Mouse (Mus musculus) embryonic facial prominence, embryonic 10.5 days (tissue): ENCODE results near the gene Snrpn. TPM values are rescaled to one million over a fixed set of nuclear protein-coding genes. Genes with fewer than 3 reads are reported as not detected.
"Not testable (repeated sequence)": the region's sequence is repeated elsewhere in the genome, so short reads cannot be mapped to it uniquely, and the experiment has no call there.

Source experiments
- DNase-seq: peaks from one replicate; pipeline ENCODE4 v3.0.0-alpha.2; 2017; ENCODE audit warnings: low spot score
- H3K27ac ChIP-seq: fragments of 300-500 bp; sonication (generic); replicated peaks from 2 replicates; pipeline ENCODE4 v1.5.1; 2016; ENCODE audit warnings: mild to moderate bottlenecking
- H3K27me3 ChIP-seq: fragments of 300-500 bp; sonication (generic); replicated peaks from 2 replicates; pipeline ENCODE4 v1.6.1; 2016; ENCODE audit warnings: low read depth, mild to moderate bottlenecking; ENCODE audit not compliant: poor library complexity, severe bottlenecking
- H3K36me3 ChIP-seq: fragments of 300-500 bp; sonication (generic); replicated peaks from 2 replicates; pipeline ENCODE4 v1.6.1; 2016; ENCODE audit warnings: mild to moderate bottlenecking, moderate library complexity
- H3K4me1 ChIP-seq: fragments of 300-500 bp; sonication (generic); 2 replicates; pipeline ENCODE4 v1.6.1; 2016
- H3K4me3 ChIP-seq: fragments of 300-500 bp; sonication (generic); 2 replicates; pipeline ENCODE4 v1.5.1; 2016; ENCODE audit warnings: mild to moderate bottlenecking, moderate library complexity
- H3K9me3 ChIP-seq: fragments of 300-500 bp; sonication (generic); 2 replicates; pipeline ENCODE4 v1.6.1; 2016; ENCODE audit warnings: mild to moderate bottlenecking
- WGBS: fragments of 180-500 bp; shearing (Covaris S2); methylation state at CpG from one replicate; pipeline ENCODE4 v1.1.7; 2016; 5-methylcytosine and 5-hydroxymethylcytosine counted together
- polyA plus RNA-seq: library from polyadenylated mRNA; unstranded; fragments of >200 nt; fragmentation: Nextera tagmentation; extraction: Ambion mirVana; gene quantifications from 2 replicates; pipeline ENCODE4 v1.2.1, GENCODE M21; 2016

Snrpn gene
- polyA plus RNA-seq = 100 and 107 TPM in 2 replicates

GRCm38 (mm10) chr7:60139742-60140480, at the start of gene Snrpn:
Gene Snrpn, minus strand, starts transcription at chr7:60140219.
- no peaks in the 10 kb centered on the region for H3K27me3 ChIP-seq
- peaks cover 4% of the 10 kb centered on the region; the same call in 1 of the 2 replicates for H3K9me3 ChIP-seq
- no peaks in the 10 kb centered on the region for H3K4me1 ChIP-seq
- no peak for DNase-seq
- H3K4me3 ChIP-seq = no peak within 1 kb of the TSS
- no peak within 1 kb of the TSS for H3K27ac ChIP-seq
- WGBS = 66% methylated on average over 4 of the region's 4 CpGs
- H3K36me3 ChIP-seq = no peaks in the 10 kb centered on the region

- Histone ChIP-seq H3K27ac (no peak overlapping the region), H3K4me3 (no peak overlapping the region), H3K27me3 (no peaks in the 10 kb centered on the region), H3K4me1 (no peaks in the 10 kb centered on the region), H3K9me3 (peaks cover 10% of the 10 kb centered on the region), H3K36me3 (no peaks in the 10 kb centered on the region)
- WGBS = 71% methylated on average over 5 of the region's 5 CpGs
- peak; percentile 9 for DNase-seq
Measured at GRCm38 (mm10) chr7:60170250-60171185, 30.5 kb upstream of the Snrpn start.

- 77% methylated on average over 7 of the region's 7 CpGs for WGBS
- Histone ChIP-seq H3K9me3 (no peaks in the 10 kb centered on the region), H3K4me1 (no peaks in the 10 kb centered on the region), H3K36me3 (no peaks in the 10 kb centered on the region), H3K4me3 (no peak overlapping the region), H3K27me3 (no peaks in the 10 kb centered on the region), H3K27ac (no peak overlapping the region)
- DNase-seq = no peak
Measured at GRCm38 (mm10) chr7:60125332-60125731, 14.7 kb downstream of the Snrpn start.

- not testable (repeated sequence) for DNase-seq
- 67% methylated on average over 3 of the region's 3 CpGs for WGBS
Measured at GRCm38 (mm10) chr7:60123086-60123624, 16.9 kb downstream of the Snrpn start.

GRCm38 (mm10) chr7:60122434-60123085, 17.5 kb downstream of the Snrpn start:
- H3K4me3 ChIP-seq = no peak overlapping the region
- H3K36me3 ChIP-seq = no peaks in the 10 kb centered on the region
- WGBS = 66% methylated on average over 2 of the region's 2 CpGs
- no peaks in the 10 kb centered on the region for H3K9me3 ChIP-seq
- no peaks in the 10 kb centered on the region for H3K27me3 ChIP-seq
- H3K27ac ChIP-seq = no peak overlapping the region
- DNase-seq = no peak
- no peaks in the 10 kb centered on the region for H3K4me1 ChIP-seq

More at GRCm38 (mm10) chr7:60123086-60123624, 16.9 kb downstream of the Snrpn start:
- not testable (repeated sequence) for H3K4me1 ChIP-seq, H3K27ac ChIP-seq, H3K4me3 ChIP-seq, H3K9me3 ChIP-seq, H3K27me3 ChIP-seq, H3K36me3 ChIP-seq

- Histone ChIP-seq H3K4me1 (no peaks in the 10 kb centered on the region), H3K9me3 (0 out of 2 replicates have a peak, but pooled peaks cover 6% of the 10 kb centered on the region), H3K27me3 (no peaks in the 10 kb centered on the region), H3K36me3 (no peaks in the 10 kb centered on the region), H3K4me3 (no peak overlapping the region), H3K27ac (no peak overlapping the region)
- DNase-seq = no peak
- 59% methylated on average over 3 of the region's 3 CpGs for WGBS
Measured at GRCm38 (mm10) chr7:60097154-60097859, 42.7 kb downstream of the Snrpn start.

GRCm38 (mm10) chr7:60076301-60076700, 63.7 kb downstream of the Snrpn start:
- DNase-seq = no peak
- no peaks in the 10 kb centered on the region for H3K27me3 ChIP-seq
- no peak overlapping the region for H3K4me3 ChIP-seq
- H3K27ac ChIP-seq = no peak overlapping the region
- no peaks in the 10 kb centered on the region for H3K4me1 ChIP-seq
- 80% methylated on average over 2 of the region's 2 CpGs for WGBS
- no peaks in the 10 kb centered on the region for H3K36me3 ChIP-seq
- peaks cover 7% of the 10 kb centered on the region; the same call in 1 of the 2 replicates for H3K9me3 ChIP-seq

GRCm38 (mm10) chr7:60047481-60048201, 92.4 kb downstream of the Snrpn start:
- 77% methylated on average over 6 of the region's 6 CpGs for WGBS
- Histone ChIP-seq H3K27ac (no peak overlapping the region), H3K27me3 (no peaks in the 10 kb centered on the region)

GRCm38 (mm10) chr7:60013186-60013585, 126.8 kb downstream of the Snrpn start:
- Histone ChIP-seq H3K4me1 (no peaks in the 10 kb centered on the region), H3K36me3 (no peaks in the 10 kb centered on the region), H3K4me3 (no peak overlapping the region), H3K27me3 (no peaks in the 10 kb centered on the region), H3K9me3 (0 out of 2 replicates have a peak, but pooled peaks cover 9% of the 10 kb centered on the region), H3K27ac (no peak overlapping the region)
- DNase-seq = no peak
- 83% methylated on average over 3 of the region's 3 CpGs for whole genome bisulfite sequencing

More at GRCm38 (mm10) chr7:60047481-60048201, 92.4 kb downstream of the Snrpn start:
- H3K9me3 ChIP-seq = 0 out of 2 replicates have a peak, but pooled peaks cover 3% of the 10 kb centered on the region
- H3K4me1 ChIP-seq = no peaks in the 10 kb centered on the region
- no peak for DNase-seq
- H3K4me3 ChIP-seq = no peak overlapping the region
- H3K36me3 ChIP-seq = no peaks in the 10 kb centered on the region

GRCm38 (mm10) chr7:60007727-60008360, 132.2 kb downstream of the Snrpn start:
- H3K27ac ChIP-seq = no peak overlapping the region
- DNase-seq = no peak
- 38% methylated on average over 3 of the region's 3 CpGs for WGBS
- H3K4me1 ChIP-seq = no peaks in the 10 kb centered on the region
- no peak overlapping the region for H3K4me3 ChIP-seq
- peaks cover 27% of the 10 kb centered on the region for H3K9me3 ChIP-seq
- no peaks in the 10 kb centered on the region for H3K36me3 ChIP-seq
- no peaks in the 10 kb centered on the region for H3K27me3 ChIP-seq

GRCm38 (mm10) chr7:60006262-60006661, 133.8 kb downstream of the Snrpn start:
- no peak for DNase-seq
- 50% methylated on average over 2 of the region's 2 CpGs for WGBS
- Histone ChIP-seq H3K4me1 (no peaks in the 10 kb centered on the region), H3K9me3 (peaks cover 26% of the 10 kb centered on the region), H3K36me3 (no peaks in the 10 kb centered on the region), H3K27ac (no peak overlapping the region), H3K4me3 (no peak overlapping the region), H3K27me3 (no peaks in the 10 kb centered on the region)
